Comparison of ENCODE assay signal across 17 mouse cellular contexts in the genomic region with DNA sequence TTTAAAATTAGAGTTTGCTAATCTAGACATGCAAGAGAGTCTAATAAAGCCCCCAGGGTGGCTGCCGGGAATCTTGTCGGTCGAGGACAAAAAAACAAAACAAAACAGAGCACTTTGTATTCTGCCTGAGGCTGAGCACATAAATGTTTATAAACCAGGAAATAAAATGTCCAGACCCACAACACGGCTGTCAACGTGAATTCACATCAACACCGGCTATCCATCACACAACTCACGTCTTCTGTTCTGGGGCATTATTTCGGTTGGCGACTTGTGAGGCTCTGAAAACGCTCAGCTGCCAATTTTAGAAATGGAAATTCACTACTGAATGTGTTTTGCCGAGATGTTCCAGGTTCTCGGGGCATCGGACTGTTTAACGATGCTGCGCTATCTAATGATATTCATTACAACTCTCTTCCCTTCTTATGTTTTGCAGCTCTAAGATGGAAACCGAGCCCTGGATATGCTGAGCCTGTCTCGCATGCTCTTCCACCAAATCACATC.
DNase-seq lines count a peak whose midpoint lies in the region; ATAC-seq and TF ChIP-seq lines count a peak whose summit lies in the region.
"Had no signal": no experiment of that assay in that cellular context is flagged by ENCODE, and none has a peak within 500 bp of the region (broad histone marks: within the 10 kb centered on the region; RNA-seq: fewer than 3 reads in every experiment).

No protein-coding gene starts in this region.

- WGBS in forebrain, embryonic 15.5 days = 29% methylated on average over 17 of the region's 17 CpGs
- WGBS in forebrain, embryonic 14.5 days = 36% methylated on average over 17 of the region's 17 CpGs
- WGBS in midbrain, embryonic 13.5 days = 51% methylated on average over 17 of the region's 17 CpGs
- 27% methylated on average over 17 of the region's 17 CpGs for WGBS in midbrain, postnatal 0 days
- 28% methylated on average over 17 of the region's 17 CpGs for WGBS in neural tube, embryonic 15.5 days

- peaks cover 14% of the 10 kb centered on the region for H3K4me1 ChIP-seq in forebrain, embryonic 15.5 days
- H3K4me1 ChIP-seq in forebrain, embryonic 14.5 days (ENCODE audit: control insufficient read depth, insufficient read depth, low read length) = peaks cover 6% of the 10 kb centered on the region; the same call in 1 of the 2 replicates
- H3K4me1 ChIP-seq in midbrain, embryonic 13.5 days (replicated peaks) = peaks cover 26% of the 10 kb centered on the region
- H3K4me1 ChIP-seq in midbrain, postnatal 0 days (ENCODE audit: insufficient read depth, low read length) = no peaks in the 10 kb centered on the region
- peaks cover 23% of the 10 kb centered on the region for H3K4me1 ChIP-seq in neural tube, embryonic 15.5 days

- TF ChIP-seq CTCF in midbrain, postnatal 0 days (IDR thresholded peaks at IDR 0.05) = no peak

- 0 out of 2 replicates have a peak, but pooled peaks cover 4% of the 10 kb centered on the region for H3K36me3 ChIP-seq in forebrain, embryonic 15.5 days
- H3K36me3 ChIP-seq in forebrain, embryonic 14.5 days (ENCODE audit: control insufficient read depth, insufficient read depth, low read length) = 0 out of 2 replicates have a peak, but pooled peaks cover 9% of the 10 kb centered on the region
- H3K36me3 ChIP-seq in midbrain, embryonic 13.5 days = peaks cover 22% of the 10 kb centered on the region
- H3K36me3 ChIP-seq in midbrain, postnatal 0 days (ENCODE audit: insufficient read depth, low read length) = no peaks in the 10 kb centered on the region
- H3K36me3 ChIP-seq in neural tube, embryonic 15.5 days = no peaks in the 10 kb centered on the region

- no peaks in the 10 kb centered on the region for H3K27me3 ChIP-seq in forebrain, embryonic 15.5 days
- H3K27me3 ChIP-seq in forebrain, embryonic 14.5 days (replicated peaks; ENCODE audit: control insufficient read depth, insufficient read depth, low read length) = no peaks in the 10 kb centered on the region
- no peaks in the 10 kb centered on the region for H3K27me3 ChIP-seq in midbrain, embryonic 13.5 days
- no peaks in the 10 kb centered on the region for H3K27me3 ChIP-seq in midbrain, postnatal 0 days (ENCODE audit: insufficient read depth, low read length)
- H3K27me3 ChIP-seq in neural tube, embryonic 15.5 days (replicated peaks) = no peaks in the 10 kb centered on the region

- H3K27ac ChIP-seq in forebrain, embryonic 15.5 days (replicated peaks) = no peak overlapping the region; the same call in 1 of the 2 replicates
- H3K27ac ChIP-seq in forebrain, embryonic 14.5 days (ENCODE audit: low read depth, low read length) = no peak overlapping the region; the same call in 1 of the 2 replicates
- H3K27ac ChIP-seq in midbrain, embryonic 13.5 days = peak overlapping the region; percentile 54
- no peak overlapping the region for H3K27ac ChIP-seq in midbrain, postnatal 0 days (ENCODE audit: low read depth, low read length)
- H3K27ac ChIP-seq in neural tube, embryonic 15.5 days (replicated peaks) = peak overlapping the region; percentile 30
- H3K27ac ChIP-seq: stomach, postnatal 0 days had no signal

- no peak for DNase-seq in forebrain, embryonic 14.5 days (ENCODE audit: low spot score)
- no peak for DNase-seq in midbrain, postnatal 0 days (ENCODE audit: low spot score)
- peak; percentile 31 for DNase-seq in forelimb bud, embryonic 11.5 days (ENCODE audit: low read depth, low spot score)
- no peak for DNase-seq in frontal cortex, postnatal 25 days (ENCODE audit: low spot score in 2 of 2)
- DNase-seq: gastrocnemius, postnatal 14 days; heart, adult 18-20 months; heart, postnatal 4 days; kidney, postnatal 36 days; lung, adult 18-20 months; lung, postnatal 14 days; right cerebral cortex, postnatal 4 days had no signal

- ATAC-seq in forebrain, embryonic 15.5 days (replicated peaks) = no peak
- ATAC-seq in forebrain, embryonic 14.5 days = no peak
- ATAC-seq in midbrain, embryonic 13.5 days = 0 out of 2 replicates have a peak, but pooled peaks have one; percentile 14
- no peak for ATAC-seq in midbrain, postnatal 0 days (ENCODE audit: low FRiP score)
- ATAC-seq in neural tube, embryonic 15.5 days (ENCODE audit: low FRiP score) = no peak
- ATAC-seq: intestine, embryonic 16.5 days had no signal

- H3K9ac ChIP-seq in forebrain, embryonic 15.5 days (replicated peaks) = no peak overlapping the region
- no peak overlapping the region; the same call in 1 of the 2 replicates for H3K9ac ChIP-seq in forebrain, embryonic 14.5 days (ENCODE audit: low read length)
- no peak overlapping the region for H3K9ac ChIP-seq in midbrain, embryonic 13.5 days (replicated peaks)
- no peak overlapping the region for H3K9ac ChIP-seq in midbrain, postnatal 0 days (replicated peaks; ENCODE audit: low read length, poor library complexity, severe bottlenecking)
- no peak overlapping the region for H3K9ac ChIP-seq in neural tube, embryonic 15.5 days (replicated peaks)

- H3K4me2 ChIP-seq in forebrain, embryonic 15.5 days (replicated peaks) = peak overlapping the region; percentile 5; the same call in 1 of the 2 replicates
- no peak overlapping the region for H3K4me2 ChIP-seq in forebrain, embryonic 14.5 days (ENCODE audit: low read length)
- 0 out of 2 replicates have a peak overlapping the region, but pooled peaks have one; percentile 10 for H3K4me2 ChIP-seq in midbrain, embryonic 13.5 days (replicated peaks)
- H3K4me2 ChIP-seq in midbrain, postnatal 0 days (ENCODE audit: low read depth, low read length, poor library complexity, severe bottlenecking) = no peak overlapping the region
- peak overlapping the region; percentile 28; the same call in 1 of the 2 replicates for H3K4me2 ChIP-seq in neural tube, embryonic 15.5 days
- H3K4me2 ChIP-seq: liver, embryonic 11.5 days had no signal

- no peaks in the 10 kb centered on the region for H3K9me3 ChIP-seq in forebrain, embryonic 15.5 days
- H3K9me3 ChIP-seq in forebrain, embryonic 14.5 days (replicated peaks; ENCODE audit: control insufficient read depth, low read length) = no peaks in the 10 kb centered on the region
- H3K9me3 ChIP-seq in midbrain, embryonic 13.5 days = no peaks in the 10 kb centered on the region
- no peaks in the 10 kb centered on the region for H3K9me3 ChIP-seq in midbrain, postnatal 0 days (ENCODE audit: low read length)
- no peaks in the 10 kb centered on the region for H3K9me3 ChIP-seq in neural tube, embryonic 15.5 days (replicated peaks)

- no peak overlapping the region for H3K4me3 ChIP-seq in forebrain, embryonic 15.5 days
- no peak overlapping the region for H3K4me3 ChIP-seq in forebrain, embryonic 14.5 days (ENCODE audit: low read depth, low read length)
- no peak overlapping the region for H3K4me3 ChIP-seq in midbrain, embryonic 13.5 days (replicated peaks)
- no peak overlapping the region for H3K4me3 ChIP-seq in midbrain, postnatal 0 days (ENCODE audit: low read depth, low read length)
- H3K4me3 ChIP-seq in neural tube, embryonic 15.5 days (replicated peaks) = no peak overlapping the region

Comparison
In these comparisons a context has a peak if more than half of its experiments do, and no peak if none do; other contexts are left out.
1. H3K27ac ChIP-seq: peak in midbrain, embryonic 13.5 days (single experiment) and neural tube, embryonic 15.5 days (single experiment); none in forebrain, embryonic 15.5 days (single experiment), forebrain, embryonic 14.5 days (single experiment) and midbrain, postnatal 0 days (single experiment).
2. H3K4me2 ChIP-seq: peak in forebrain, embryonic 15.5 days (single experiment), midbrain, embryonic 13.5 days (single experiment) and neural tube, embryonic 15.5 days (single experiment); none in forebrain, embryonic 14.5 days (single experiment) and midbrain, postnatal 0 days (single experiment).